Mouse (Mus musculus) liver (tissue): ENCODE results near the gene Scn9a.

Experiments
- DNase-seq: peaks from one replicate; pipeline ENCODE4 v3.0.0-alpha.2; 2020; ENCODE audit warnings: mixed read lengths

The Scn9a gene

GRCm38 (mm10) chr2:66462458-66462857 is 172.3 kb downstream of the Scn9a start:
- no peak for DNase-seq

GRCm38 (mm10) chr2:66440711-66441110 is 194.1 kb downstream of the Scn9a start, which contains the start of gene Scn1a:
Gene Scn1a (minus strand): TSS chr2:66440840.
- no peak for DNase-seq

GRCm38 (mm10) chr2:66439764-66440471 is 194.8 kb downstream of the Scn9a start:
- no peak for DNase-seq

- no peak for DNase-seq
These were observed 198.5 kb downstream of the Scn9a start for GRCm38 (mm10) chr2:66436286-66436685.
